Mouse (Mus musculus) spleen, adult 10 weeks (tissue): ENCODE measurements around the gene Nme6. TPM values are rescaled to one million over a fixed set of nuclear protein-coding genes. Genes with fewer than 3 reads are reported as not detected.

Experiments used
- polyA plus RNA-seq: library from polyadenylated mRNA; stranded (reverse); fragments of 350-450 nt; fragmentation: Illumina TruSeq; extraction: RNeasy Lipid Tissue Mini Kit (QIAGEN cat#74804); gene quantifications from one replicate; pipeline ENCODE4 v1.2.3, GENCODE M21; 2015; ENCODE audit warnings: low replicate concordance; ENCODE audit not compliant: insufficient read depth

The Nme6 gene
- 13.1 TPM for polyA plus RNA-seq

GRCm38 (mm10) chr9:109832391-109833087 is at the start of gene Nme6:
Nme6 (plus strand) TSS chr9:109832749.

GRCm38 (mm10) chr9:109790570-109790969 is 42.0 kb upstream of the Nme6 start, which contains the start of gene Fbxw27:
Fbxw27 (minus strand) TSS chr9:109790670.

GRCm38 (mm10) chr9:109811980-109812379 is 20.6 kb upstream of the Nme6 start, which contains the start of gene Spink8:
Spink8 (plus strand) TSS chr9:109812280.

GRCm38 (mm10) chr9:109849312-109849758 is 16.8 kb downstream of the Nme6 start, which contains the start of gene Camp:
Camp (minus strand) TSS chr9:109849617.

GRCm38 (mm10) chr9:109874797-109875691 is 42.5 kb downstream of the Nme6 start, which contains the start of gene Cdc25a:
Cdc25a (plus strand) TSS chr9:109875579.

Other genes with a start within 250 kb of the Nme6 start
- not detected for gene Fbxw24, start 206.7 kb upstream of the Nme6 start, polyA plus RNA-seq
- not detected for gene Fbxw25, start 168.1 kb upstream of the Nme6 start, polyA plus RNA-seq
- gene Fbxw18, start 130.0 kb upstream of the Nme6 start, polyA plus RNA-seq = 0.15 TPM
- not detected for gene Fbxw26, start 86.7 kb upstream of the Nme6 start, polyA plus RNA-seq
- not detected for gene Fbxw27, start 42.1 kb upstream of the Nme6 start, polyA plus RNA-seq
- not detected for gene Spink8, start 20.5 kb upstream of the Nme6 start, polyA plus RNA-seq
- gene Camp, start 16.9 kb downstream of the Nme6 start, polyA plus RNA-seq = 4.7 TPM
- 16.1 TPM for gene Cdc25a, start 42.8 kb downstream of the Nme6 start, polyA plus RNA-seq
- 71.3 TPM for gene Map4, start 98.7 kb downstream of the Nme6 start, polyA plus RNA-seq